Mouse (Mus musculus) neural tube, embryonic 14.5 days (tissue): ENCODE measurements at regions not wholly inside any gene's neighbourhood (a gene's known extent, or its start where the extent isn't known, plus 50 kb on each side); places are given as distances from the start of the nearest gene placed in this dataset.

Experiments
- ATAC-seq: fragments of 200-750 bp; cut with Nextera tagmentation; 2 replicates; pipeline ENCODE4 v1.8.0; 2017; ENCODE audit warnings: low read depth, mild to moderate bottlenecking, moderate TSS enrichment, moderate library complexity
- H3K27ac ChIP-seq: fragments of 300-500 bp; sonication (generic); 2 replicates; pipeline ENCODE4 v1.5.1; 2014; ENCODE audit warnings: low read depth, mild to moderate bottlenecking, control low read depth, low read length, moderate library complexity, mixed read lengths
- H3K27me3 ChIP-seq: fragments of 300-500 bp; sonication (generic); 2 replicates; pipeline ENCODE4 v1.6.1; 2014; ENCODE audit warnings: low read length; ENCODE audit not compliant: control insufficient read depth, insufficient read depth
- H3K36me3 ChIP-seq: fragments of 300-500 bp; sonication (generic); 2 replicates; pipeline ENCODE4 v1.6.1; 2014; ENCODE audit warnings: low read length, mixed read lengths; ENCODE audit not compliant: control insufficient read depth, insufficient read depth
- H3K4me1 ChIP-seq: fragments of 300-500 bp; sonication (generic); 2 replicates; pipeline ENCODE4 v1.6.1; 2014; ENCODE audit warnings: low read length; ENCODE audit not compliant: control insufficient read depth, insufficient read depth
- H3K4me2 ChIP-seq: fragments of 300-500 bp; sonication (generic); 2 replicates; pipeline ENCODE4 v1.6.1; 2014; ENCODE audit warnings: mild to moderate bottlenecking, low read depth, low read length, control low read depth
- H3K4me3 ChIP-seq: fragments of 300-500 bp; sonication (generic); 2 replicates; pipeline ENCODE4 v1.5.1; 2014; ENCODE audit warnings: low read depth, low read length, control low read depth, mixed read lengths
- H3K9ac ChIP-seq: fragments of 300-500 bp; sonication (generic); replicated peaks from 2 replicates; pipeline ENCODE4 v1.6.1; 2014; ENCODE audit warnings: low read depth, mild to moderate bottlenecking, control low read depth, low read length, mixed read lengths
- H3K9me3 ChIP-seq: fragments of 300-500 bp; sonication (generic); 2 replicates; pipeline ENCODE4 v1.6.1; 2016; ENCODE audit warnings: low read length; ENCODE audit not compliant: control insufficient read depth
- WGBS: fragments of 180-500 bp; shearing (Covaris S2); extraction: QIAGEN DNeasy Blood & Tissue Kit; methylation state at CpG from one replicate; pipeline ENCODE4 v1.1.7; 2014; 5-methylcytosine and 5-hydroxymethylcytosine counted together

GRCm38 (mm10) chr6:31845671-31846070, 204.4 kb upstream of the 1700012A03Rik start:
- Histone ChIP-seq H3K4me3 (no peak overlapping the region), H3K27me3 (no peaks in the 10 kb centered on the region), H3K9me3 (no peaks in the 10 kb centered on the region), H3K4me1 (no peaks in the 10 kb centered on the region), H3K9ac (no peak overlapping the region), H3K27ac (peak overlapping the region; percentile 55; the same call in 1 of the 2 replicates), H3K36me3 (no peaks in the 10 kb centered on the region), H3K4me2 (no peak overlapping the region)
- peak; percentile 54; the same call in 1 of the 2 replicates for ATAC-seq
- 34% methylated on average over 5 of the region's 5 CpGs for WGBS

GRCm38 (mm10) chr6:31840621-31841020, 209.4 kb upstream of the 1700012A03Rik start:
- no peak overlapping the region for H3K9ac ChIP-seq
- H3K27me3 ChIP-seq = no peaks in the 10 kb centered on the region
- no peaks in the 10 kb centered on the region for H3K4me1 ChIP-seq
- no peaks in the 10 kb centered on the region for H3K36me3 ChIP-seq
- no peak overlapping the region for H3K4me3 ChIP-seq
- no peak overlapping the region for H3K4me2 ChIP-seq
- H3K27ac ChIP-seq = no peak overlapping the region
- no peak for ATAC-seq
- WGBS = 89% methylated on average over 4 of the region's 4 CpGs
- no peaks in the 10 kb centered on the region for H3K9me3 ChIP-seq

DNA sequence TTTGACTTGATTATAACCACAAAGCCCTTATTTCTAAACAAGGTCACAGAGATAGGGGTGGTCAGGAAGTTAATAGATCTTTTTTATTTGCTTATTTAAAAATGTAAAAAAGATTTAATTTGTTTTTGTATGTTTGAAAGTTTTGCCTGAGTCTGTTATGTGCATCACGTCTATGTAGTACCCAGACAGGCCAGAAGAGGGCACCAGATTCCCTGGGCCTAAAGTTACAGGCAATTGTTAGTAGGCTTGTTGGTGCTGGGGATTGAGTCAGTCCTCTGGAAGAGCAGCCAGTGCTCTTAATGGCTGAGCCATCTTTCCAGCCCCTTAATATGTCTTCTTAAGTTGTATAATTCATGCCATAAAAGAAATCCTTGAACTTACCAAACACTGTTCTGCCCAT, 211.5 kb upstream of the 1700012A03Rik start:
- no peak overlapping the region for H3K4me3 ChIP-seq
- H3K36me3 ChIP-seq = no peaks in the 10 kb centered on the region
- H3K4me1 ChIP-seq = peaks cover 5% of the 10 kb centered on the region; the same call in 1 of the 2 replicates
- H3K9ac ChIP-seq = no peak overlapping the region
- ATAC-seq = no peak
- no peaks in the 10 kb centered on the region for H3K9me3 ChIP-seq
- H3K27ac ChIP-seq = no peak overlapping the region
- WGBS = 54% methylated on average over 1 of the region's 1 CpGs
- H3K4me2 ChIP-seq = no peak overlapping the region
- H3K27me3 ChIP-seq = no peaks in the 10 kb centered on the region

- H3K9ac ChIP-seq = no peak overlapping the region
- H3K27me3 ChIP-seq = no peaks in the 10 kb centered on the region
- no peak overlapping the region for H3K27ac ChIP-seq
- no peak overlapping the region for H3K4me3 ChIP-seq
- H3K4me1 ChIP-seq = peaks cover 10% of the 10 kb centered on the region; the same call in 1 of the 2 replicates
- no peaks in the 10 kb centered on the region for H3K36me3 ChIP-seq
- no peak for ATAC-seq
- no peak overlapping the region for H3K4me2 ChIP-seq
- no peaks in the 10 kb centered on the region for H3K9me3 ChIP-seq
Observed at GRCm38 (mm10) chr6:31835795-31836194, 214.3 kb upstream of the 1700012A03Rik start.

- no peak overlapping the region for H3K9ac ChIP-seq
- H3K4me3 ChIP-seq = no peak overlapping the region
- H3K4me1 ChIP-seq = peaks cover 16% of the 10 kb centered on the region; the same call in 1 of the 2 replicates
- no peaks in the 10 kb centered on the region for H3K9me3 ChIP-seq
- WGBS = 8% methylated on average over 4 of the region's 4 CpGs
- H3K4me2 ChIP-seq = no peak overlapping the region
- no peaks in the 10 kb centered on the region for H3K27me3 ChIP-seq
- ATAC-seq = no peak; the same call in 1 of the 2 replicates
- peak overlapping the region; percentile 25 for H3K27ac ChIP-seq
- H3K36me3 ChIP-seq = no peaks in the 10 kb centered on the region
Observed at GRCm38 (mm10) chr6:31834503-31834902, 215.5 kb upstream of the 1700012A03Rik start.

GRCm38 (mm10) chr6:31830610-31831009, 219.4 kb upstream of the 1700012A03Rik start:
- ATAC-seq = peak; percentile 50
- peak overlapping the region; percentile 64; the same call in 1 of the 2 replicates for H3K27ac ChIP-seq
- H3K4me2 ChIP-seq = no peak overlapping the region
- H3K4me1 ChIP-seq = peaks cover 16% of the 10 kb centered on the region; the same call in 1 of the 2 replicates
- no peak overlapping the region for H3K4me3 ChIP-seq
- no peaks in the 10 kb centered on the region for H3K27me3 ChIP-seq
- WGBS = 10% methylated on average over 11 of the region's 11 CpGs
- no peaks in the 10 kb centered on the region for H3K36me3 ChIP-seq
- H3K9me3 ChIP-seq = no peaks in the 10 kb centered on the region
- H3K9ac ChIP-seq = no peak overlapping the region

- Histone ChIP-seq H3K4me1 (no peaks in the 10 kb centered on the region), H3K36me3 (no peaks in the 10 kb centered on the region), H3K9ac (no peak overlapping the region), H3K4me2 (no peak overlapping the region), H3K27me3 (no peaks in the 10 kb centered on the region), H3K9me3 (no peaks in the 10 kb centered on the region), H3K4me3 (no peak overlapping the region), H3K27ac (no peak overlapping the region)
- WGBS = 87% methylated on average over 5 of the region's 5 CpGs
- ATAC-seq = no peak
Observed at GRCm38 (mm10) chr6:31823616-31824015, 226.4 kb upstream of the 1700012A03Rik start.

GRCm38 (mm10) chr6:31822186-31823085, 227.6 kb upstream of the 1700012A03Rik start:
- H3K4me2 ChIP-seq = no peak overlapping the region
- WGBS = 75% methylated on average over 9 of the region's 9 CpGs
- no peak for ATAC-seq
- no peaks in the 10 kb centered on the region for H3K9me3 ChIP-seq
- no peaks in the 10 kb centered on the region for H3K36me3 ChIP-seq
- no peak overlapping the region for H3K9ac ChIP-seq
- H3K27me3 ChIP-seq = no peaks in the 10 kb centered on the region
- H3K27ac ChIP-seq = no peak overlapping the region
- no peaks in the 10 kb centered on the region for H3K4me1 ChIP-seq
- no peak overlapping the region for H3K4me3 ChIP-seq

- no peak overlapping the region for H3K4me3 ChIP-seq
- no peak overlapping the region for H3K9ac ChIP-seq
- no peaks in the 10 kb centered on the region for H3K36me3 ChIP-seq
- ATAC-seq = no peak
- 40% methylated on average over 7 of the region's 7 CpGs for WGBS
- H3K27ac ChIP-seq = no peak overlapping the region
- no peaks in the 10 kb centered on the region for H3K27me3 ChIP-seq
- no peaks in the 10 kb centered on the region for H3K9me3 ChIP-seq
- H3K4me2 ChIP-seq = no peak overlapping the region
- no peaks in the 10 kb centered on the region for H3K4me1 ChIP-seq
Observed at GRCm38 (mm10) chr6:31821621-31822020, 228.4 kb upstream of the 1700012A03Rik start.
